Mouse (Mus musculus) c-Kit-positive CD71-positive TER-119-positive erythroid progenitor cells, embryonic 14.5 days (primary cell): Measurements from ENCODE around the gene Capn8.

ENCODE experiments used
- DNase-seq: peaks from one replicate; pipeline ENCODE4 v3.0.0-alpha.2; 2013; ENCODE audit warnings: low spot score

Capn8 gene

GRCm38 (mm10) chr1:182553649-182554375, 11.0 kb upstream of the Capn8 start:
- DNase-seq = no peak

DNA sequence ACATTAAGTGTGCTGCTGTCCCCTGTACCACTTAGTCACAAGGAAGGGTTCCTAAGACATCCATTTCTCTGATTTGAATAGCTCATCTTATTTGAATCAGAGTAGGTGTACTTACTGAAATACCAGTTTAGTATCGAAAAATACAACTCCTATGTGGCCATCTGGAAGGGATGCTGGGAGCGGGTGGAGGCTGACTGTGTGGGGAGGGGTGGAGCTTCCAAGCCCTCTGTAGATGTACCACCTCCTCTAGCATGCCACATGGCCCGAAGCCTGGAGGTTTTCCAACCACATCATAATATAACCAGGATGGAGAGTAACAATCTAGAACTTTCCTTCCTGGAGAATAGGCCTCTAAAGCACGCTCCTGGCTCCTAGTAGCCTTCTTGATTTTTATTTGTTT, 6.5 kb upstream of the Capn8 start:
- DNase-seq = no peak

DNA sequence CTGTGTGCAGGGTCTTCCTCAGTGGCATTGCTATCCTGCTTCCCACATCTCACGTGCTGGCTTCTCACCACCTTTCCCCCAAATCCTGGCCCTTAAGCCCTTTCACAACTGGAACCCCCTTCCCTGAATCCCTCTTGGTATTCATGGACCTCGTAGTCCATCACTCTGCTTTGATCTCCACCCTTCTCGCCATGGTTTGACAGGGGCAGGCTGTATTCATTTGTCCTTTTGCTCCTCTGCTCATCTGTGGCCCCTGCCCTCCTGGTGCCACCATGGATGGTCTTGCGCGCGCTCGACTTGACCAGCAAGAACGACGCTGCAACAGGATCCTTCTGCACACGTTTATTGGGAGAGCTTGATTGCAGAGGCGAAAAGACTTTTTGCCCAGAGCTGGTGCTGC, 5.3 kb upstream of the Capn8 start:
- no peak for DNase-seq

GRCm38 (mm10) chr1:182560390-182561098, 4.3 kb upstream of the Capn8 start:
- DNase-seq = no peak

- no peak for DNase-seq
These were observed 2.8 kb upstream of the Capn8 start for GRCm38 (mm10) chr1:182561945-182562514.

DNA sequence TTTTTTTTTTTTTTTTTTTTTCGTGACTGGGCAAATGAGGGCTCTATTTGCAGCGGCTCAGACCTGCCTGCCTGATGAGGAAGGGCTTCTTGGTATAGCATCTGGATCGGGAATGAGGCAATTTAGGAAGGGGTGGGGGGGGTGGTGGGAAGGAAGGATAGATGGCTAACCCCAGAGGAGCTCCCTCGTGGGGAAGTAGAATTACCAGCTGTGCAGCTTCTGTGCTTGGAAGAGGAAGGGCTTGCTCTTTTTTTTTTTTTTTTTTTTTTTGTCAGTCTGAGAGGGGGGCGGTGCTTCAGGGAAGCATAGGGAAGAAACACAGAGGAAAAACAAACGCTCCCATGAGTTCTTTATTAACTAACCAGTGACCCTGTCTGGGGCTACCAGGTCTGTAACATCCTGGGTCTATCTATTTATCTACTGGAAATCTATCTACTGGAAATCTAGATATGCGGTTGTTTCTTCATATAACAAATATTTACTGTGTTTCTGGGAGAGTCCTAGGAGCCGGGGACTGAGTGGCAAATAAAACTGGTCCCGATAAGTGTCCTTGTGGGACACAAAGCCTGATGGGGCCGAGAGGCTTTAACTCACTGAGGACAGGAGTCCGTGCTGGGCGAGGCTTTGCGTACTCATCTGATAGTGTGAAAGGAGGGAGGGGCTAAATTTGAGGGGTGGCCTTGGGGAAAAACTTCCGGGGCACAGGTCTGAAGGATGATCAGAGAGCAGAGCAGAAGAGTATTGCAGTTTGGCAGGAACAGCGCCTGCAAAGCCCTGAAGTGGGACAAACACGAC, 2.0 kb upstream of the Capn8 start:
- DNase-seq = no peak

- no peak for DNase-seq
These were observed 586 bp downstream of the Capn8 start for GRCm38 (mm10) chr1:182565351-182565835.

- DNase-seq = no peak
These were observed 6.3 kb downstream of the Capn8 start for GRCm38 (mm10) chr1:182571148-182571547.

DNA sequence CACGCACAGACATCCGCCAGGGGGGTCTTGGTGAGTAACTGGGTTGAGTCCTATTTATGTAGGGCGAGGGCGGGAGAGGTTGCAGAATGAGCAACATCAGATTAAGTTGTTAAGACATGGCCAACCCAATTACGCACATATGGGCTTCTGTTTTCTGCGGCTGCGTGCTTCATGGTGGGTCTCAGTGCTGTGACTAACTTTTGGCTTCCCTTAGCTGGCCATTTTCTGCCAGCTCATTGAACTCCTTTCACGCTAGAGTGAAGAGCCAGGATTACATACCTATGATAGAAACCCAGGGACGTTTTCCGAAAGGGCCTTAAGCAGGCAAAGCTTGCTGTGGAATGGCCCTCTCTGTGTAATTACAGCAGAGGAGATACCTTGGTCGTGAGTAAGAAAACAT, 7.2 kb downstream of the Capn8 start:
- DNase-seq = no peak

DNA sequence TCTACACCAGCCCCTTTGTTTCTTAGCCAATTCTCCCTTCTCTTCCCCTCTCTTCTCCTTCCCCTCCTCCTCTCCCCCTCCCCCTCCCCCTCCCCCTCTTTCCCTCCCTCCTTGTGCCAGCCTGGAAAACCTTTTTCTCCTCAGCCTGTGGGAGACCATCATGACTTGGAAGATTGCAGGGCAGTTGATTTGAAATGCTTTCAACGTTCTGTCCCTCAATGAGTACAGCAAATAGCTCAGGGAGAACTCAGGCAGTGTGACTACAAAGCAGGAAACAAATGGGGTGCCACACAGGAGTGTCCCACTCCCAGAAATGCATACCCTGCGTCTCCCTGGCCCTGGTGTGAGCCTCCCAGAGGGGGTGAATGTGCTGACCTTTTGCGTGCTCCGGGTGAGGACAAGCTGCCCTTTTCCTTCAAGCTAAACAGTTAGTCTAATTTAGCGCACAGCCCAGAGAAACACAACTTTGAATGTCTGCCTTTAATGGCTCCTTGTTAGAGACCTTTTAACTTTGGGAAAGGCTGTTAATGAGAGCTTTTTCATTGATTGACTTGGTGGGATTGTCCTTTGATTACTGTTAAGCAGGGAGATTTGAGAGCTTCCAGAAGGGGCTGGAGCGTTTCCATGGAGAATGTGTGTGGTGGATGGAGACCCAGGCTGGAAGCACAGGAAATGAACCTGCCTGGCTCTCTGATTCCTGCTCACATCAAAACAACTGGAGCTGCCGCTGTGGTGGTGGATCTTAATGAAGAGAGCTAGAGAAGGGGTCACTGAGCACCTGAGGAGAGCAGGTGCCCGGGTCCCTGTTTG, 9.3 kb downstream of the Capn8 start:
- no peak for DNase-seq

DNA sequence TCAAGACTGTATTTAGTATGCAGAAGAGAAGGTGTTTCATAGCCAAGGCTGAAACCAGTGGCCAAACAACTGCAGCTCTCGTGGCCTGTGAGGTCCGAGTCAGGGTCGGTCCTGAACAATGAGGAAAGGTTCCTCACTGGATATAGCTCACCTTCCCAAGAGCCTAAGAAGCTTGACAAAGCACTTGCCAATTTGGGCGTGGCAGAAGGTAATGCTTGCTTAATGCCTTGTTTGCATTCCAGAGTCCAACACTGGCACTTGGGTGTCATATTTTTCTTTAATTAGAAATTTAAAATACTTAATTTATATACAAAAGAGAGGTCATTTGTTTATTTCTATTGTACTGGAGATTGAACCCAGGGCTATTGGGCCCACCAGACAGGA, 9.9 kb downstream of the Capn8 start:
- no peak for DNase-seq

- no peak for DNase-seq
These were observed 19.4 kb downstream of the Capn8 start for GRCm38 (mm10) chr1:182584169-182584568.

DNA sequence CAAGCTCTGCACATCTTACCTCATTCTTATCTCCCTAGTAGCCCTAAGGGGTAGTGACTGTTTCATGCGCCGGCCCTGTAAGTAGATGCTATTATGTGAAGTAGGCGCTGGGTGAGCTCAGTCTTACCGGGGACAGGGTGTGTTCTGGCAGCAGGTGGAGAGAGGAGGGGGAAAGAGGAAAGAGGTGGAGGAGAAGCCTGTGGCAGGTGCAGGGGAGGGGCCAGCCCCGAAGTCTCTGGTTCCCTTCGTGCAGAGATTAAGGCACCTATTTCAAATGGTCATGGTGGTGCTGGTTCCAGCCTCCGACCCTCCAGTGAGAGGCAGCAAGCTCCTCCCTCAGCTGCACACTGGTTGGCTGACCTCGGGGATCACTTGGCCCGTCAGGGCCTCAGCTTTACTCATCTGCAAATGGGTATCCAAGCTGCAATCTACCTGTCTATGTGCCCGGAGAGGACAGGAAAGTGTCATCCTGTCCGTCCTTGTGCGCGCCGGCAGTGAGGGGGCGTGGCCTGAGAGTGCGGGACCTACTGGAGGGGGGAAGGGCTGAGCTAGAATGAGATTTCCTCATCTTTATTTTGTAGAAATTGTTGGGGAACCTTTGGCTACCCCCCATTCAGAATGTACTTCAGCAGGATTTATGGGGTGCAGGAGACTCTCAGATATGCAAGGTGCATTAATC, 20.5 kb downstream of the Capn8 start:
- DNase-seq = no peak

DNA sequence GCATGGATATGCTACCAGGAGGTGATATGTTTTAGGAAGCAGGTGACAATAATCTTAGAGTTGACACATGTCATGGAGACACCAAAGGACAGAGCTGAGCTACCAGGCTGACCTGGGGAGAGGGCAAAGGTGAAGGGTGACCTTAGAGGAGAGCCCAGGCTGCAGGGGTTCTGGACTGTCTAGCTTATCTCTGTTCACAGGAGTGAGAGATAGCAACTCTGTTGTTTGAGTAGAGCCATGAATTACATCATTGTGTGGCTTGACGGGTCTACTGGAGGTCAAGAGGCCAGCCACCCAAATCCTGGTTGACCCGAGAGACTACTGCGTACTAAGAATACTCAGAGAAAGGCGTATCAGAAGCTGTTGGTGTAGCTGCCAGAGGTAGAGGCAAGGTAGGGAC, 22.9 kb downstream of the Capn8 start:
- no peak for DNase-seq

DNA sequence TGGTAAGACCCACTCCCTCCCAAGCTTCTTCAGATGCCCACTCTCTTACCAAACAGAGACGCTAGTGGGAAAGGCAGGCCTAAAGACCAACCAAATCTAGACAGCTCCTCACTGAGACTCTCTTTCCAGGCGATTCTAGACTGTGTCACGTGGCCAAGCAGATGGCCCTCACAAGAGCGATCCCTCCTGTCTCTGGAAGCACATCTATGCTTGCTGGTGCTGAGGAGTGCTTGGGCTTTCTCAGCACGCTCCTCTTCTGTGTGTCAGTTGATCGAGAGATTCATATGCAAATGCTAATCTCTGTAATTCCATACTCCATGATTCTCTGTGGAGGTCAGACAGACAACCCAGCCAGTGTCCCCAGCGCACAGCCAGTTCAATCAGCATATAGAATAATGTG, 26.7 kb downstream of the Capn8 start:
- no peak for DNase-seq

DNA sequence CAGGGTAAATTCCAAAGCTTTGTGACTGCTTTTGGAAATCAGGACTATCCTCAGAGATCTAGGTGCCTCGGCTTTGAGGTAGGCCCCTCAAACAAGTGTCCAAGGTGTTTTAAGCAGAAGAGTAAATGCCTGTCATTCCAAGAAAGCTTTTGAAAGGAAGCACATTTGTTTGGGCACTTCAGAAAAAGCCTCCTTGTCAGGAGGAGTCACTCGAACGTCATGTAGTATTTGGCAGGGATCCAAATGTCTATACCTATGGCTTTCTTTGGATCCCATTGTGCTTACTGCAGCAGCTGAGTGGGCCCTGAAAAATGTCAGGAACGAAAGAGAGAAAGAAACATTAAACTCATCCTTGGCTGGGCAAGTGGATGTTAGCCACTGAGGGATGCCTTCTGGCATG, 27.6 kb downstream of the Capn8 start:
- DNase-seq = no peak

DNA sequence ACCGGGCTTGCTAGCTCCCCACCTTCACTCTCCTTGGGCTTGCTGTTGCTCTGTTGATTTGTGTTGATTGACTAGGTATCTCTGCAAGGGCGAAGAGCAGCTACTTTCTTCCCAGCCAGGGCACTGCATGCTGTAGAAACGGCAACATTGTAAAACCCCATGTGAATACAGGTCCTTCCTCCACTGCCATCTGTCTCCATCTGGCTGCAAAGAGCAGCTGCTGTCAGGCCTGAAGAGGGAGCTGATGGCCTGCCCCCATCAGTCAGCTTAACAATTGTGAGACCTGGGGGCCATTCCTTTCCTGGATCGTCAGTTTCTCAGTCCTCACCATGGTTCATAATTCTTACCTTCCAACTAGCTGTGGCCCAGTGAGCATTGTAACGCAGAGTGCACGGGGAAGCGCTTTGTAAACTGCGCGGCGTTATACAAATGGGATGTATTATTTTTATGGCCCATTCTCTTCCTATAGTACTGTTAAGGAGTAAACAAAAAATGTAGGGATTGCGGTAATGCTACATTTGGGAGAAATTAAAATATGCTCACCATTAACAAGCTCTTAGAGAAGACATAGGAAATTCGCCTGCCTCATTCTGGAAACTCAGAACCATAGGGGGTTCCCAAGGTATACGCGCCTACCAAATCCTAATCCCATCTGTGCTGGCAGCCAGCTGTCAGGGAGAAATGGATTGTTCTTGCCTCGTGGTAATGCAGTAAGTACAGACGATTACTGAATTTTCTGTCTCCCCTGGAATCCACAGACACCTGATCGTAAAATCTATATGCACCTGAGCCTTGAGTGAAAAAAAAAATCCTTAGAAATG, 40.7 kb downstream of the Capn8 start:
- no peak for DNase-seq

DNA sequence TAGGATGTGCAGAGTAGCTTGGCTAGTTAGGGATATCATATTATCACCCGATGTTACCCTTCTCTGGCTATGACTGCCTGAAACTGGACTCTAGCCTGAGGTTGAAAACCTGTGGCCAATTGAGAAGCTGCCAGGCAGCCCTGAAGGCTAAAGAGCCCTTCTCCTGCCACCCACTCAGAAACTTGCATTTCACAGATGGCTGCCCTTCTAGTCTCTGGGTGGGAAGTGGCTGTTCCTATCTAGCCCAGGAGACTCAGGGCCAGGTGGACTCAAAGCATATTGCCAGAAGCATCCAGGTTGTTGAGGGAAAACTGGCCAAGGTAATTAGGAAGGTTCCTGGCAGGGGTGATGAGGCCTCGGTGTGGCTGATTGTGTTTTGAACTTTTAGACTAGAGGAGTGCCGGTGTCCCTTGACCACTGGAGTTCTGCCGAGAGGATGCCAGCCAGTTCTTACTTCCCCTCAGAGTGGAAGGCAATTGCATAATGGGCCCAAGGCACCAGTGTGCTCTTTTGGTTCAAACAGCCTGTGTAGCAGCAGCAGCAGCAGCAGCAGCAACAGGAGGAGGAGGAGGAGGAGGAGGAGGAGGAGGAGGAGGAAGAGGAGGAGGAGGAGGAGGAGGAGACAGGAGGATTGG, 45.0 kb downstream of the Capn8 start:
- DNase-seq = no peak

DNA sequence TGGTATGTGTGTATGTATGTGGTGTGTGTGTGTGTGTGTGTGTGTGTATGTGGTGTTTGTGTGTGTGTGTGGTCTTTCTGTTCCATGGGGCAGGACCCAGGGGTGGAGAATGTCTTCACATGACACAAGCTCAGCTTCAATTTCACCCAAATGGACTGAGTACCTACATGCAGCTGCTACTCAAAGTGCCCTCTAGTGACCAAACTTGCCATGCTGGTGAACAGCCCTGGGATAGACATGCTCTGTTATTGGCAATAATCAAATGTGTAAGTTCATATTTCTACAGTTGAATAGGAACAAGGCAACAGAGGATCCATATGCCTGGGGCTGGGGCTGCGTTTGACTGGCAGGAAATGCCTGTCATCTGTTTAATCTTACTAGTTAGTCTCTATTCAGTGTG, 50.7 kb downstream of the Capn8 start:
- DNase-seq = no peak
